Mouse (Mus musculus) stomach, embryonic 16.5 days (tissue): ENCODE results near the gene Dusp1. TPM values are rescaled to one million over a fixed set of nuclear protein-coding genes. Genes with fewer than 3 reads are reported as not detected.

Experiments used
- ATAC-seq: fragments of 200-750 bp; cut with Nextera tagmentation; 2 replicates; pipeline ENCODE4 v1.8.0; 2017; ENCODE audit warnings: moderate number of reproducible peaks, moderate TSS enrichment; ENCODE audit not compliant: insufficient read depth, low FRiP score
- H3K27ac ChIP-seq: fragments of 300-500 bp; sonication (generic); 2 replicates; pipeline ENCODE4 v1.5.1; 2014; ENCODE audit warnings: low read length
- H3K27me3 ChIP-seq: fragments of 300-500 bp; sonication (generic); 2 replicates; pipeline ENCODE4 v1.6.1; 2014; ENCODE audit warnings: low read length, control low read depth, mixed read lengths; ENCODE audit not compliant: control insufficient read depth, insufficient read depth
- H3K36me3 ChIP-seq: fragments of 300-500 bp; sonication (generic); 2 replicates; pipeline ENCODE4 v1.6.1; 2014; ENCODE audit warnings: low read length; ENCODE audit not compliant: control insufficient read depth, insufficient read depth
- H3K4me1 ChIP-seq: fragments of 300-500 bp; sonication (generic); 2 replicates; pipeline ENCODE4 v1.6.1; 2014; ENCODE audit warnings: low read length, control low read depth, mixed read lengths; ENCODE audit not compliant: control insufficient read depth, insufficient read depth
- H3K4me2 ChIP-seq: fragments of 300-500 bp; sonication (generic); 2 replicates; pipeline ENCODE4 v1.6.1; 2014; ENCODE audit warnings: low read depth, low read length, mixed read lengths
- H3K4me3 ChIP-seq: fragments of 300-500 bp; sonication (generic); replicated peaks from 2 replicates; pipeline ENCODE4 v1.5.1; 2014; ENCODE audit warnings: mild to moderate bottlenecking, low read length
- H3K9ac ChIP-seq: fragments of 300-500 bp; sonication (generic); 2 replicates; pipeline ENCODE4 v1.6.1; 2014; ENCODE audit warnings: low read length
- H3K9me3 ChIP-seq: fragments of 300-500 bp; sonication (generic); replicated peaks from 2 replicates; pipeline ENCODE4 v1.6.1; 2016; ENCODE audit warnings: low read length, control low read depth; ENCODE audit not compliant: control insufficient read depth
- WGBS: fragments of 180-500 bp; shearing (Covaris S2); extraction: QIAGEN DNeasy Blood & Tissue Kit; methylation state at CpG from one replicate; pipeline ENCODE4 v1.1.7; 2014; 5-methylcytosine and 5-hydroxymethylcytosine counted together
- polyA plus RNA-seq: library from polyadenylated mRNA; unstranded; fragments of >200 nt; fragmentation: Nextera tagmentation; extraction: Ambion mirVana; gene quantifications from 2 replicates; pipeline ENCODE4 v1.2.1, GENCODE M21; 2015

Gene Dusp1
- polyA plus RNA-seq, 1 experiment from 2014 or later, result 18.3 TPM

DNA sequence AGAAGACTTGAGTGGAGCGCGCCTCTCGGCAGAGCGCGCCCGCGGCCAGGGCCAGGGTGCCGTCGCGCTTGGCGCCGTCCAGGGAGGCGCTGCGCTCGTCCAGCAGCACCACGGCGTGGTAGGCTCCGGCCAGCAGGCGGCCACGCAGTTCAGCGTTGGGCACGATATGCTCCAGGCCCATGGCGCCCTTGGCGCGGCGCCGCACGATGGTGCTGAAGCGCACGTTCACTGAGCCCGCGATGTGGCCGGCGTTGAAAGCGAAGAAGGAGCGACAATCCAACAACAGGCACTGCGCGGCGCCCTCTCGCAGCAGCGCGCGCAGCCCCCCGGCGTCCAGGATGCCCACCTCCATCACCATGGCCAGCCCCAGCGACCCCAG is 54.0 kb downstream of the Dusp1 start:
- under 1% methylated on average over 46 of the region's 46 CpGs for WGBS
- ATAC-seq, result peak; percentile 76

GRCm38 (mm10) chr17:26506997-26507871 is 54.7 kb downstream of the Dusp1 start:
- peak overlapping the region; percentile 96 for H3K4me2 ChIP-seq
- peak overlapping the region; percentile 98 for H3K27ac ChIP-seq
- peaks cover 69% of the 10 kb centered on the region for H3K4me1 ChIP-seq
- H3K4me3 ChIP-seq, result peak overlapping the region; percentile 78
- no peaks in the 10 kb centered on the region for H3K9me3 ChIP-seq
- no peaks in the 10 kb centered on the region for H3K27me3 ChIP-seq
- no peak for ATAC-seq
- peak overlapping the region; percentile 93 for H3K9ac ChIP-seq
- no peaks in the 10 kb centered on the region for H3K36me3 ChIP-seq
- 16% methylated on average over 24 of the region's 24 CpGs for WGBS

More for the DNA sequence above, 54.0 kb downstream of the Dusp1 start:
- no peaks in the 10 kb centered on the region for H3K27me3 ChIP-seq
- H3K4me3 ChIP-seq, result peak overlapping the region; percentile 78
- peak overlapping the region; percentile 98 for H3K27ac ChIP-seq
- H3K9ac ChIP-seq, result peak overlapping the region; percentile 93
- H3K36me3 ChIP-seq, result no peaks in the 10 kb centered on the region
- H3K9me3 ChIP-seq, result no peaks in the 10 kb centered on the region
- H3K4me1 ChIP-seq, result peaks cover 69% of the 10 kb centered on the region
- H3K4me2 ChIP-seq, result peak overlapping the region; percentile 96

DNA sequence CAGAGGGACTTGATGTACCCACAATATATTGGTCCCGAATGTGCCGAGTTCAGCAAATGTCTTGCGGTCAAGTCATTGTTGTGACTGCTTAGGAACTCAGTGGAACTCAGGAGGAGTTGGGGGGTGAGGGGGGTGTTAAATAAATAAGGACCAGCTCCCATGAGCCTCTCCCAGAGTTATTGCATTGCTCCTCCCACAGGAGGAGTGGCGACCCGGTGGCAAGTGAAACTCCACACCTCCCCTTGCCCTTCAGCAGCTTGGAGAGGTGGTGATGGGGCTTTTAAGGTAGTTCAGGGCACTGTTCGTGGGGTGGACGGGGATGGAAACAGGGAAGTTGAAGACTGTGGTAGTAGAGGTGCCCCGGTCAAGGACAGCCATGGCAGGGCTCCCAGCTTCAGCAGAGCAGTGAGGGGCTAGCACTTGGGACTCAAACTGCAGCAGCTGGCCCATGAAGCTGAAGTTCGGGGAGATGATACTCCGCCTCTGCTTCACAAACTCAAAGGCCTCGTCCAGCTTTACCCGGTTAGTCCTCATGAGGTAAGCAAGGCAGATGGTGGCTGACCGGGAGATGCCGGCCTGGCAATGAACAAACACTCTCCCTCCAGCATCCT is 55.8 kb downstream of the Dusp1 start:
- peaks cover 68% of the 10 kb centered on the region for H3K4me1 ChIP-seq
- peak overlapping the region; percentile 96 for H3K4me2 ChIP-seq
- H3K27ac ChIP-seq, result no peak overlapping the region
- H3K4me3 ChIP-seq, result peak overlapping the region; percentile 78
- ATAC-seq, result no peak
- H3K36me3 ChIP-seq, result no peaks in the 10 kb centered on the region
- peak overlapping the region; percentile 93; the same call in 1 of the 2 replicates for H3K9ac ChIP-seq
- 70% methylated on average over 14 of the region's 14 CpGs for WGBS
- H3K27me3 ChIP-seq, result no peaks in the 10 kb centered on the region
- H3K9me3 ChIP-seq, result no peaks in the 10 kb centered on the region

- WGBS, result 59% methylated on average over 3 of the region's 3 CpGs
- Histone ChIP-seq H3K9me3 (no peaks in the 10 kb centered on the region), H3K4me3 (no peak overlapping the region), H3K27me3 (no peaks in the 10 kb centered on the region), H3K4me2 (0 out of 2 replicates have a peak overlapping the region, but pooled peaks have one; percentile 96), H3K4me1 (peaks cover 60% of the 10 kb centered on the region), H3K36me3 (no peaks in the 10 kb centered on the region), H3K27ac (no peak overlapping the region), H3K9ac (no peak overlapping the region)
- no peak for ATAC-seq
Measured at GRCm38 (mm10) chr17:26505181-26505581, 56.7 kb downstream of the Dusp1 start.

- H3K4me3 ChIP-seq, result no peak overlapping the region
- peaks cover 51% of the 10 kb centered on the region for H3K4me1 ChIP-seq
Measured at GRCm38 (mm10) chr17:26503981-26504671, 57.8 kb downstream of the Dusp1 start.

DNA sequence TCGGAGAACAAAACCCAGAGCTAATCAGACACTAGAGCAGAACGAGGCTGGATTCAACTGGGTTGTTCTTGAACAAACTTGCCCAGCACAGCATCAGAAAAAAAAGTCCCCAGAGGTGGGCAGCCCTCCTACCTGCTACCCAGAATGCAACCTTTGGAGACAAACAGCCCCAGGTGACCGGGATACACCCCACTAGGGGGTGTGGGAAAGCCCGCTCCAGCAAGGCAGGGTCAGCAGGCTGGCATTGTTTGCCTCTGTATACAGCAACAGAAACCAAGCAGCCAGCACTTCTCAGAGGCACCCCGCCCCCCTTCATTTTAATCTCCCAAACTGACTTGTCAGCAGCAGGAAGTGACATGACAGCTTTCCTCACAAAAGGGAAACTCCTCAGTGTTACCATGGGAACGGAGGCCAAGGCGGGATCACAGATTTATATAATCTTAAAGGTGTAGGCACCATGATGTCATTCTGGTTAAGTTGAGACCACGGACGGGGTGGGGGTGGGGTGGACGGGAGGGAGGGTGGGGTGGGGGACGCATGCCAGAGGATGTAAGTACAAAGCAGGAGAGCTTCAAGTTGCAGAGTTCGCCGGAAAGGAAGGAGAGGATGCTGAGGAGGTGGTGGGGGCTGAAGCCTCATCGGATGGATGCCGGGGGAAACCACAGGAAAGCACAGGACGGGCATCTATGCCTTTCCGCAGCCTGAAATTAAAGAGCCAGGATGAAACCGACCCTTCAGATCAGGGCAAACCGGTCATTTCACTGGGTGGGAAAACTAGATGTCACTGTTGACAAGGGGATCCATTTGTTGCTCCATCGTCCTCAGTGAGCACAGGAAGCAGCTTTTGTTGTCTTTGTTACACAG is 58.9 kb downstream of the Dusp1 start:
- Histone ChIP-seq H3K4me2 (peak overlapping the region; percentile 54), H3K9me3 (no peaks in the 10 kb centered on the region), H3K4me3 (peak overlapping the region; percentile 30), H3K36me3 (no peaks in the 10 kb centered on the region), H3K27ac (peak overlapping the region; percentile 87), H3K27me3 (no peaks in the 10 kb centered on the region), H3K9ac (peak overlapping the region; percentile 60), H3K4me1 (peaks cover 46% of the 10 kb centered on the region)
- WGBS, result 5% methylated on average over 20 of the region's 20 CpGs
- ATAC-seq, result peak; percentile 57; the same call in 1 of the 2 replicates

More at GRCm38 (mm10) chr17:26503981-26504671, 57.8 kb downstream of the Dusp1 start:
- Histone ChIP-seq H3K27ac (peak overlapping the region; percentile 87), H3K9me3 (no peaks in the 10 kb centered on the region), H3K36me3 (no peaks in the 10 kb centered on the region), H3K4me2 (peak overlapping the region; percentile 54; the same call in 1 of the 2 replicates), H3K9ac (peak overlapping the region; percentile 54; the same call in 1 of the 2 replicates), H3K27me3 (no peaks in the 10 kb centered on the region)
- 31% methylated on average over 11 of the region's 11 CpGs for WGBS
- no peak for ATAC-seq

DNA sequence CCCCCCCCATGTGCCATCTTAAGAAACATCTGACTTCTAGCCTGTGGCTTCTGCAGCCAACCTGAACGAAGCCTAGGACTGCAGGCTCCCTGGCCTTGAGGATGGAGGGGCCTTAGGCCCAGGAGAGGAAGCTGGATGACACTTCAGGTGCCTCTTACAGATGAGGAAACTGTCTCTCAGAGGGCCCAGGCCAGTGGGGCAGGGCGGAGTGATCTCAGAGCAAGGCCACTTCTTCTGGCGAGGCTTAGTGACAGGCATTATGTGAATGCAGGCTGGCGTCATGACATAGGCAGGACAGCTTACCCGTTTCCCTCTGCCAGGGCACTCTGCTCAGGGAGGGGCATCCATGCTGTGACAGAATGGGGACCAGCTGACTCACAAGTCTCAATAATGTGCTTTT is 60.1 kb downstream of the Dusp1 start:
- H3K36me3 ChIP-seq, result no peaks in the 10 kb centered on the region
- H3K9me3 ChIP-seq, result no peaks in the 10 kb centered on the region
- H3K4me1 ChIP-seq, result peaks cover 41% of the 10 kb centered on the region
- no peak overlapping the region for H3K9ac ChIP-seq
- H3K27me3 ChIP-seq, result no peaks in the 10 kb centered on the region
- H3K4me2 ChIP-seq, result no peak overlapping the region
- ATAC-seq, result no peak
- H3K27ac ChIP-seq, result no peak overlapping the region
- H3K4me3 ChIP-seq, result no peak overlapping the region
- 84% methylated on average over 5 of the region's 5 CpGs for WGBS

- no peak overlapping the region for H3K4me3 ChIP-seq
- peaks cover 13% of the 10 kb centered on the region for H3K4me1 ChIP-seq
- 21% methylated on average over 1 of the region's 1 CpGs for WGBS
- H3K36me3 ChIP-seq, result no peaks in the 10 kb centered on the region
- ATAC-seq, result no peak
- no peak overlapping the region for H3K9ac ChIP-seq
- H3K9me3 ChIP-seq, result no peaks in the 10 kb centered on the region
- no peaks in the 10 kb centered on the region for H3K27me3 ChIP-seq
- no peak overlapping the region for H3K4me2 ChIP-seq
- H3K27ac ChIP-seq, result no peak overlapping the region
Measured at GRCm38 (mm10) chr17:26498626-26499025, 63.3 kb downstream of the Dusp1 start.
